Mouse (Mus musculus) layer of hippocampus, adult 8-10 months (tissue): Measurements from ENCODE around the gene Cyp2w1. TPM values are rescaled to one million over a fixed set of nuclear protein-coding genes. Genes with fewer than 3 reads are reported as not detected.
"Not testable (repeated sequence)": the region's sequence is repeated elsewhere in the genome, so short reads cannot be mapped to it uniquely, and the experiment has no call there.

Source experiments
- DNase-seq, 2 experiments: peaks; one replicate each; pipeline ENCODE4 v3.0.0; 2022; ENCODE audit warnings: low spot score in 2 of 2
- total RNA-seq, 4 experiments: library from RNA; stranded (reverse); gene quantifications; 2 replicates each; pipeline ENCODE4 v1.2.4; 2022

The Cyp2w1 gene
- total RNA-seq, 4 experiments from 2014 or later, result not detected

DNA sequence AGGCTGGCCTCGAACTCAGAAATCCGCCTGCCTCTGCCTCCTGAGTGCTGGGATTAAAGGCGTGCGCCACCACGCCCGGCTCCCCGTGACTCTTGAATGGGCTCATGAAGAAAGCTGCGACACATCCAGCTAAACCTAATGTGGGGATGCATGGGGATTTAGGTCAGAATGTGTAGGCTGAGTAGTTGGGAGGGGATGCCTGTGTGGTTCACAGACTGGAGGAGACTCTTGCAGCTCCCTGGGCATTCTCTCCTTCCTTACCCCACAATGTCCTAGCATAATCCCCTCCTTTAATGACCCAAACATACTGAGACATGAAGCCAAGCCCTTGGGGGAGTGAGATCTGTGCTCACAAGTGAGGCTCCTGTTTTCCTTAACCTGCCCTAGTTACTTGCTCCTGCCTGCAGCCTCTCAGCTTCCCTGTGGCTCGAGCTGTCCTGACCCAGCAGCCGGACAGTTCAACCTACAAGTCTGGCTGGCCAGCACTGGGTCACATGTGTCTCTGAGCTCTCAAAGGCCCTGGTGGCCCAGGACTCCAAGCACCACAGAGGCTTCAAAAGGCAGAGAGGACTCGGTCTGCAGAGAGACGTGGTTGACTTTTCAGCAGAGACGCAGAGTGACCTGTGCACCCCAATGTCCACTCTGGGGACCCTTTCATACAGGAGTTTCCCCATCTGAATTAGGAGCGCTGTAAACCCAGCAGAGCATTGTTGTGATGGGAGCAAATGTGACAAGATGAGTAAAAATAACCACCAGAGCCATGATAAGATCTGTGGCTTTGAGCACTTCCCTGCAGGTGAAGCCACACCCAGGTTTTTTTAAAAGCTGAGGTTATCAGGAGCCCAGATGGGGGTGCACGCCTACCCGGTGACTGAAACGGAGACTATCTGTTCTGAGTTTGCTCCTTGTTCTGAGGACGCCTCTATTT lies 29.4 kb downstream of the Cyp2w1 start:
- no peak for DNase-seq

DNA sequence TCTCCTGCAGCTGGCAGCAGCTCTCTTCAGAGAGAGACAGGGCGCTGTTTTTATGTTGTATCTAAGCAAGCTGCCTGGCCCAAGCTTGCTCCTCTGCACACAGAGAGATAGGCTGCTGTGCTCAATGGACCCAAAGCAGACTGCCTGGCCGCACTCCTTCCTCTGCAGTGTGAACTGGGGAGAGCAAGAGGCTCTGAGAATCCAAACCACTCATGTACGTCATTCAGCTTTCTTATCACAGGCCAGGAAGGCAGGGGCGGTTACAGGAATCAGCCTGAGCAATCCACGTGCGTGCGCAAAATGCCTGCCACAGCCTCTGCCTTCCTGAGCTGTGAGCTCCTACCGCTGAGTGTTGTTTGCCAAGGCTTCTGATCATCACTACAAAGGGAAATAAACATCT lies 30.3 kb downstream of the Cyp2w1 start:
- DNase-seq, result peak in 1 of 2 experiments; percentile 50

DNA sequence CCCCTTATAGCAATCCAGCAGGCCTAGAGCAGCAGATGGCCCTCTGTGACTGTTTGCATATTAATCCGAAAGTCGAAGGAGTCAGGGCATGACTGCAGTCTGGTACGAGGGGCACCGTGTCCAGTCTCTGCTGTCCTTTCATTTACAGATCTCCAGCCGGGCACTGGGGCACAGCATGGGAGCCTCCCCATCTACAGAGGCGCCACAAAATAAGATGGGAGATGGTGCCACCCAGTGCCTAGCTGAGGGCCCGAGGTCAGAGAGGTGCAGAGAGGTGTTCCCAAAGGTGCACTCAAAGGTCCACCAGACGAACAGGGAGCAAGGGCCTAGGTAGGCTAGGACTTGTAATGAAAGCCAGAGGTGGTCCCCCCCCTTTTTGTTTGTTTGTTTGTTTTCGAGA lies 30.8 kb downstream of the Cyp2w1 start:
- no peak for DNase-seq

DNA sequence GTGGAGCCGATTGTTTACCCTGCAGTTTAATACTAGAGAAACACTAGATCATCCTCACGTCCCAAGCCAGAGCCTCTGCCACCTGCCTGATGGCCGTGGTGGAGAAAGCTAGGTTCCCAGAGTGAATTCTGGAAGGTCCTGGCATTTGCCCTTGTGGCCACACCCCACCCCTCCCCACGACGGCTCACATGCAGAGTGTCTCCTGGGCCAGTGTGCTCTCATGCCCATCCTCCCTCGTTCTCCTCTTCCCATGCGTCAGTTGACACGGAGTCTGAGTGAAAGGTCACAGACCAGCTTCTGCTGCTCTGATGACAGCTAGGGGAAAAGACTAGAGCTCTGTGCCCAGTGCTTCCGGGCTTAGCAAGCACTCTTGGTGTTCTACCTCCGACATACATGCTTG lies 32.1 kb downstream of the Cyp2w1 start:
- DNase-seq, result no peak

DNA sequence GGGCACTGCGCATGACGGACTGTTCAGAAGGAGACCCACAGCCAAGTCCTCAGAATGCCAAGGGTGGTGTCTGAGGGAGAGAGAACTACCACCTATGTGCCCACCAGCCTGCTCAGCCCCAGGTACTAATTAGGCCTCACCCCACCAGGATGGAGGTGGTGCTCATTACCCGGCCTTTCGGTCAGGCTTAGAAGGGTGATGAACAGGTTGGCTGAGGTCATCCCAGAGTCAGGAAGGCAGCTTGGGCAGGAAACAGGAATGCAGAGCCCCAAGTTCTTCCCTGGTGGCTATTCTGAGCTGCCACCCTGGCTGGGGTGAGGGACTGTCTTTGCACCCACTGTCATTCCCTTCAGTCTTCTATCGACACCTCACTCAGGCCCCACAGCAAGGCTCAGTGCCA lies 33.6 kb downstream of the Cyp2w1 start:
- no peak for DNase-seq

DNA sequence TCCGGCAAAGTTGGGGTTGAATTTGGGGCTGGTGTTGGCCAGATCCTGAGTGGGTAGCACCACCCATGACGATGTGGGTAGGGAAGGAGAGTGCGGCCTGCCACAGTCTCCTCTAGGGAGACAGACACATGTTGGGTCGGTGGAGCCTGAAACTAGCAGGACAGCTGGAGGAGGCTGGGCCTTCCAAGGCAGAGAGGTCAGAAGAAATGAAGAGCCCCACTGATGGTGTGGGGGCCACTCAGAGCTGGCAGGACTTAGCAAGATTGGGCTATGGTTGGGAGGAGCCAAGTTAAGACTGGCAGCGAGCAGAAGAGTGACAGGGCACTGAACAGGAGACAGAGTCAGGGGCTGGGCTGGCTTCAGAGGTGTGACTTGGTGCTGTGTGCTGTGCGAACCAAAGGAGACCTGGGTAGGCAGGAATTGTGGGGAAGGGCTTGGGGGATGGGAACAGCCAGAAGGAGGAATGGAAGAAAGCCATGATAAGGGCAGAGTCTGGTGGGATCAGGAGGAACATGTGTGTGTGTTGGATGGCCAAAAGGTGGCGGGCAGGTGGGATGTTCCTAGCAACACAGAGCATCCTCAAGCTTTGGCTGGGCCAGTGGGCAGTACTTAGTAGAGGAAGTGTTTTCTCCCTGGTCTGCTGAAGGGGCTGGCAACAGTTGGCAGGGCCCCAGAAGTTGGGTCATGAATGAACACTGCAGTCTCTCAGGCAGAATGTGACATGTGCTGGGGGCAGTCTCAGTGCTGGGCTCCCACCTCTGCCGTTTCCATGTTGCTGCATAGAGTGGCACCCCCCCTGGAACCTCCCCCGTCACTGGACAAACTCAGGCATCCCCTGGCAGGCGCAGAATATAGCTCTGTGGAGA lies 35.1 kb downstream of the Cyp2w1 start:
- DNase-seq, result no peak

DNA sequence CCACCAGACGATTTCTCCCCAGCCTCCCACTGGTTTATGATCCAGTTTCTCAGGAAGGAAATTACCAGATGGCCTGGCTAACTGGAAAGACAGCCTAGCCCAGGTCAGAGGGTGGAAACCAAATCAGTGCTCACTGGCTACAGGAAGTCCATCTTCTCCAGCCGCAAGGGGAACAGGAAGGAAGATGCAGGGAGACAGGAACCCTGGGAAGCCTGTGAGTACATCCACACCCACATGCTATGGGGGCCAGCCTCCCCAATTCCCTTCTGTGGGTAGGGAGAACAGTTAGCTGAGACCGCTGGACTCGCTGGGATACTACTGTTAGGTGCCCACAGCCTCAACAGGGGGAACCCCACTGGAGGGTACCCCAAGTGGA lies 35.8 kb downstream of the Cyp2w1 start:
- no peak for DNase-seq

DNA sequence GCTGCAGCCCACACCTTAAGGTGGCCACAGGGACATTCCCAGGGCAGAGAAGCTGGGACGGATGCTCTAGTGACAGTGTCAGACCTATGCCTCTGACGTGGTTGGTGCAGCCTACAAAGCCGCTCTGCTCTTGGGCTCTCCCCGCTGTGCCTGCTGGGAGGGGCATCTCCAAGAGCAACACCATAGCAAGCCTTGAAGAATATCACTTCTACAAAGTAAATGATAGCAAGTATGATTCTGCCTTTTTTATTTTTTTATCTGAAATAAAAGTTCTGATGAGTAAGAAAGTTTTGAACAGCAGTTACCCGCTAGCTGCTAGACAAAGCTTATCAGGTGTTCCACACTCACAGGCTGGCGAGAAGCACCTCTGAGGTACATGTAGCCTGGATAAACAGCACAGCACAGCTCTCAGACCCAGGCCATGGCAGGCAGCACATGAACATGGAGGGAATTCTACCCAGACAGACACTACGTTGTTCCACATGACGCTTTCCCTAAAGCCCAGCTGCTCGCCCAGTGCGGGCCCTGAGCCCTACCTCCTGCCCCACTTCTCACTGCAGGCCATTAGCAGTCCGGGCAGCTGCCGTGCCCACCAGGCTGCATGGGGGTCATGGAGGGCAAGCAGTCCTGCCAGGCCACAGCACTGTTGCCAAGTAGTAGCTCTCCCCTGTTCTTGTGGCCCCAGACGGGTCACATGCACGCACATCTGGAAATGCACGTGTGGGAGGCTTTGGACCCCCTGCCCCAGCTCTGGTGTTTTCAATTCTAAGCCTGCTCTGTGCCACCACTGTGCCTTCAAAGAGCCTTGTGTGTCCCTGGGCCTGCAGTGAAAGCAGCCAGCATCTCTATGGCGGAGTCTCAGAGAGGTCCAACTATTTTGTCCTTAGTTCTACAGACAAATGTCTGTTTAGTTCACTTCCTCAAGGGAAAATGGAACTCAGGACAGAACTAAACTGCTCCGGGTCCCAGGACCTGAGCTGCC lies 36.6 kb downstream of the Cyp2w1 start:
- peak; percentile 58 to 59 for DNase-seq

DNA sequence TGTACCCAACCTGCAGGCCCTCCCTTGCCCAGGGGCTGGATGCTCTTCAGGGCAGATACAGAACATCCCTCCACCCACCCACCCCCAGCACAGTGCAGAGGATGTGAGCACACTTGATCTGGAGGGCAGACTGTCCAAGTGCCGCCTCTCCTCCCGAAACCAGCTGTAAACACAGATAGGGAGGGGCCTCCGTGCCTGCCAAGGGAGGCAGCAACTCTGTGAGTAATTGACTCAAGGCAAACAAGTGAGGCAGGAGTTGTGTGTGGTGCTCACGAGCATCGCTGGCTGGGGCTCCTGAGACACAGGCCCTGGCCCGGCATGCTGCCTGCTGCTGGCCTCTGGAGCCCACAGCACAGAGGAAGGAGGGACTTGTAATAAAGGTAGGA lies 37.3 kb downstream of the Cyp2w1 start:
- peak; percentile 55 to 62 for DNase-seq

DNA sequence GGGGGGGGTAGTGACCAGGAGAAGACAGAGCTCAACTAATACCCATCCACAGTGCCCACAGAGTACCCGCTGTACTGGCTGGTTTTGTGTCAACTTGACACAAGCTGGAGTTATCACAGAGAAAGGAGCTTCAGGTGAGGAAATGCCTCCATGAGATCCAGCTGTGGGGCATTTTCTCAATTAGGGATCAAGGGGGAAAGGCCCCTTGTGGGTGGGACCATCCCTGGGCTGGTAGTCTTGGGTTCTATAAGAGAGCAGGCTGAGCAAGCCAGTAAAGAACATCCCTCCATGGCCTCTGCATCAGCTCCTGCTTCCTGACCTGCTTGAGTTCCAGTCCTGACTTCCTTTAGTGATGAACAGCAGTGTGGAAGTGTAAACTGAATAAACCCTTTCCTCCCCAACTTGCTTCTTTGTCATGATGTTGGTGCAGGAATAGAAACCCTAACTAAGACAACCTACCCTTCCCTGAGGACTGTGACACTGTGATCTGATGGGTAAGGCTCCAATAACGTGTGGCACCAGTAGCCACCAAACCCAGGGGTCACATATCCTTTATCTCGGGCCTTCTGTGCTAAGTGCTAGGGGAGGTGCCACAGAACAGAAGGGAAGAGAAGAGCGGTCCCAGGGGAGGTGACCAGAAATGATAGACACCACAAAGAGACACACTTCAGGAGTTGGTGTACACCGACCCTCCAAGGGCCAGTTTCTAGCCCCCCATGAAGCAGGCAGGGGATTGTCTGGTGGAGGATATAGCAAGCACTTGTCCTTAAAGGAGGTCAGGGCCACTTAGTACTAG lies 38.1 kb downstream of the Cyp2w1 start:
- DNase-seq, result not testable (repeated sequence)

DNA sequence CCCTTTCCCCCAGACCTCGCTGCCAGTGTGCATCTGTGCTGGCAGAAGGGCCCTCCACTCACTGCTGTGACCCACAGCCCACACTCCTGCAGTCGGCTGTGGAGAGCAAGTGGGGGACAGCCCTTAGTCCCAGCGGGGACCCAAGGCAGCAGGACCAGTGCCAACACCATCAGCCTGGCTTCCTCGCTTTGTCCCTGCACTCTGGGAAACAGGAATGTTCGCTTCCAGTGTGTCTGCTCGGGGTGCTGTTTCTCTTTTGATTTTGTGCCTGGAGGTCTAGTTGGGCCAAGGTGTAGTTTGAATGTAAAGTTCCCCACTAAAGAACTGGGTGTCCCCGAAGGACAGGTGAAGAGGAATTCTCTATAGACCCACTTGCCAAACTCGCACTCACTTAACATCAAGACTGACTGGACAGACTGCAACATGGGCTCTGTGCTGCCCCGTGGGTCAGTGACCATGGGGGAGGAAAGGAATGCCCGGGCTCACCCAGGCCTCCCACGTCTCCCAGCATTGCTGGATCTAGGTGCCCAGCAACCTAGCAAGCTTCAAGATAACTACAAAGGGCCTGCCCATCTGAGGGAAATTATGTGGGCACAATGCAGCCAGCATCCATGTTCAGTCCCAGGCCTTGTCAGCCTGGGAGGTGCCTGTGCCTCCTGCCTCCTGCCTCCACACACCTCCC lies 39.0 kb downstream of the Cyp2w1 start:
- DNase-seq, result no peak

DNA sequence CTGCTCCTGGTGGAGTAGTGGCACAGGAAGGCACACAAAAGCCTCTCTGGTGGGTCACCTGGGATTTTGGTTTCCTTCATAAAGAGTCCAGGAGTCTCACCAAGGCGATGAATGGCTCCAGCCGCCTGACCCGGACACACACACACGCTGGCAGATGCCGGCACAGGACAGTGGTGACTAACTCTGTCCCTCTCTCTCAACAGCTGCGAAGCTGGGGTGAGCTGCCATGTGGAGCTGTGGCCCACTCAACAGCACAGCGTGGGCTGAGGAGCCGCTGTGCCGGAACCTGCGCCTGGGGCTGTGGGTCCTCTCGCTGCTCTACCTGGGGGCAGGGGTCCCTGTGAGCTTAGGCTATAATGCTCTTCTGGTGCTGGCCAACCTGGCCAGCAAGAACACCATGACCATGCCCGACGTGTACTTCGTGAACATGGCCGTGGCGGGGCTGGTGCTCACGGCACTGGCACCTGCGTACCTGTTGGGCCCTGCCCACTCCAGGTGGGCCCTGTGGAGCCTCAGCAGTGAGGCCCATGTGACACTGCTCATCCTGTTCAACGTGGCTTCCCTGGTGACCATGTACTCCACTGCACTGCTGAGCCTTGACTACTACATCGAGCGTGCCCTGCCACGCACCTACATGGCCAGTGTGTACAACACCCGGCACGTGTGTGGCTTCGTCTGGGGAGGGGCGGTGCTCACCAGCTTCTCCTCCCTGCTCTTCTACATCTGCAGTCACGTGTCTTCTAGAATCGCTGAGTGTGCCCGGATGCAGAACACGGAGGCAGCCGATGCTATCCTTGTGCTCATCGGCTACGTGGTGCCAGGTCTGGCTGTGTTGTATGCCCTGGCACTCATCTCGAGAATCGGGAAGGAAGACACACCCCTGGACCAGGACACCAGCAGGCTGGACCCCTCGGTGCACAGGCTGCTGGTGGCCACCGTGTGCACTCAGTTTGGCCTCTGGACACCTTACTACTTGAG lies 40.1 kb downstream of the Cyp2w1 start:
- DNase-seq, result no peak

DNA sequence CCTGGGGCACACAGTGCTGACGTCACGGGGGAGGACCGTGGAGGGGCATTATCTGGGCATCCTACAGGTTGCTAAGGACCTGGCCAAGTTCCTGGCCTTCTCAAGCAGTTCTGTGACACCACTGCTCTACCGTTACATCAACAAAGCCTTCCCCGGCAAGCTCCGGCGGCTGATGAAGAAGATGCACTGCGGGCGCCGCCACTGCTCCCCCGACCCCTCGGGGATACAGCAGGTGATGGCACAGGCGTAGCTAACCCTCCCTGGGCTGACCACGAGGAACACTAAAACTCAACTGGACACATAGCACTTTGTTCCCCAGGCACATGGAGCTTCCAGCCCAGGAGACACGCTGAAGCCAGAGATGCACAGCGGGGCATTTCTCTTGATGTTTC lies 40.8 kb downstream of the Cyp2w1 start:
- no peak for DNase-seq

DNA sequence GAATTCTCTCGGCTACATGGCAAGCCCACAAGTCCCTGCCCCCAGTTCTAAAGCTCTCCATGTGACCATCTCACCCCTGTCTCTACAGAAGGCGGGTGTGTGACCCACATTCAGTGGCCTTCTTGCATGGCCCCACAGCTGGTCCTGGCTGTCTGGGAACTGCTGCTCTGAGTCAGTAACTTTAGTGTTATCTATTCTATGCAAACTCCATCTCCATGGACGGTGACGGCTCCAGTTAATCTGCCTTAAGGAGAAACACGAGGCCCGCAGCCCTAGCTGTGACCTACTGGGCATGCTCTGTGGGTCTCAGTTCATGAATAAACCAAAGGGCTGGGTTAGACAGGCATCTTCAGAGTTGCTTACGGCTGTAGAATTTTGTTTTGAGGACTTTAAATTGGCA lies 42.0 kb downstream of the Cyp2w1 start:
- no peak for DNase-seq

DNA sequence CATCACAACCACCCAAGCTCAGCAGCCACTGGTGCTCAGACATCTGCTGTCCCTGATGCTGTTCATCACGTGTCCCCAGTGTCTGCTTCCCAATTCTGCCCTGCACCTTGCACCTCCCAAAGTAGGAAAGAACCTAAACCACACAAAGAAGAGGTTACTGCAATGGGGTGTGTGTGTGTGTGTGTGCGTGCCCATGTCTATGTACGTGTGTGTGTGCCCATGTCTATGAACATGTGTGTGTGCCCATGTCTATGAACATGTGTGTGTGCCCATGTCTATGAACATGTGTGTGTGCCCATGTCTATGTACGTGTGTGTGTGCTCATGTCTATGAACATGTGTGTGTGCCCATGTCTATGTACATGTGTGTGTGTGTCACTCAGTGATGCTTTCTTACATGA lies 43.1 kb downstream of the Cyp2w1 start:
- no peak for DNase-seq

DNA sequence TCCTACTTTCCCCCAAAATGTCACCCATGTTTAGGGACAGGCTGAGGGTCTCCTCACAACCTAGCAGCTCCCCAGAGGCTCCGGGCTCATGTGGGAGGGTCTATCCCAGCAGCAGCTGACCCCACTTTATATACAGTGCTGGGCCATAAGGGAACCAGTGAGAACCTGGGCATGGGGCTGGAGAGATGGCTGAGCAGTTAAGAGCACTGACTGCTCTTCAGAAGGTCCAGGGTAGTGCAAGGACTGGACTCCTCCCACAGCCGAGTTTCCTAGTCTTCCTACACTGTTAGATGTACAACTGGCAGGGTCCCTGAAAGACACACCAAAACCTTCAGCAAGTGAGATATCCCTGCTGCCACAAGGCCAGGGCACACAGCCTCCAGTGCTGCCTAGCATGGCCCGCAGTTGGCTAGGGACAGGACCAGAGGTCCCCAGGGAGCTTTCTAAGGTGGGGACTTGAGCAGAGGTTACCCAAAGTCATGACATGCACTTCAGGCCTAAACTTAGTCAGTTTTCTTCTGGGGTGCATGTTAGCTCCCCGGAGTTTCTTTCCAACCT lies 45.0 kb downstream of the Cyp2w1 start:
- no peak for DNase-seq

DNA sequence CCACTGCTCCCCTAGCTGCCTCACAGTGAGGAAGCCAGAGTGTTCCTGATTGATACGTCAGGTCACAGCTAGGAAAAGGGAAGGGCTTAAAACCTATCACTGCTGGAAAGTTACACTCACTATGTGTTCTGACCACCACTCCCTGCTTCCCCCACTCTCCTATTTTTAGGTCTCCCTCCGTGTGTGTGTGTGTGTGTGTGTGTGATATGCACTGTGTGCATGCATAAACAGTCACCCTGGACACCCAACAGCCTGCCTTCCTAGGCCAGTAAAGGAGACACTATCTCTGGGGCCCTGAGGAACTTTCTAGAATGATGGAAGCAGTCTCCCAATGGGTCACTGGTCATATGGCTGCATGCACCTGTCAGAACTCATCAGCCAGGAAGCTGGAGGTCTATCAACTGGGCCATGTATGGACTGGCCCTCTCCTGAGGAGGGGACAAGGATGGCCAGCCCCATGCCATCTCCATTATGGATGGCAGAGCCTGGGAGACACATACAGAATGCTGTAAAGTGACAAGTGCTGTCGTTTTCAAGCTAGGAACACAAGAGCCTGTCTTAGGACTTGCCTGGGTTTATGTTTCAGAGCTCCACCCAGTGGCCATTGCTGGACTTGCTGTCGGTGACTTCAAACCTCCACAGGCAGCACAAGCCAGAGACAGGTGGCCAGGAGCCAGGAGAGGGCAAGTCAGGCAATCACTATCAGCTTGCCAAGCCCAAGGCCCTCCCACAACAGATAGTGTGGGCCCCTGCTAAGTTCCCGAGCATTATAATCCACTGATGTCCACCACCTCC lies 45.7 kb downstream of the Cyp2w1 start:
- peak; percentile 89 to 93 for DNase-seq

DNA sequence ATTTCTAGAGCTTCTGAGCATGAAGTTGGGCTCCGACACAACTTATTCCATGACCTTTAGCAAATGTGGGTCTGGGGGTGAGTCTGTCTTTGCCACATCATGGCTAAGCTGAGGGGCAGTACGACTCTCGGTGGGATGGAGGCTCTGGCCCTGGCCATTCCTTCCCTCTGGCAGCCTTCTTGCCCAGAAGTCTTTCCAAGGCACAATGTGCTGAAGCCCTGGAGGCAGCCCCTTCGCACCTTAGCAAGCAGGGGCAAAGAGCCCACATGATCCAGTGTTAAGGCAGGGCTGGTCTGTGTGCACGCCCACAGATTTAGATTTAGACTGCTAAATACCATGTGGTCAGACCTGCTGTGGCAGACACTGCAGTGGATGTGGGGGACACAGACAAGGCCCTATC lies 46.4 kb downstream of the Cyp2w1 start:
- DNase-seq, result no peak
